Mouse (Mus musculus) left cerebral cortex, postnatal 36 days (tissue): Measurements from ENCODE around the gene Fhl2. TPM values are rescaled to one million over a fixed set of nuclear protein-coding genes. Genes with fewer than 3 reads are reported as not detected.
A peak's percentile ranks its signal among the peaks of the same experiment; 100 is the strongest.
"Not testable (repeated sequence)": the region's sequence is repeated elsewhere in the genome, so short reads cannot be mapped to it uniquely, and the experiment has no call there.

Source experiments
- DNase-seq, 2 experiments: peaks; one replicate each; pipeline ENCODE4 v3.0.0; 2021 to 2022; ENCODE audit warnings: low spot score in 2 of 2, mixed read lengths in 1 of 2
- intact Hi-C: fragments of 180-260 bp; cut with DNase I; formaldehyde crosslinking; loops from one replicate; pipeline ENCODE4 v1.15.1; 2025
- total RNA-seq, 2 experiments: library from RNA; stranded (reverse); gene quantifications; 2 replicates each; pipeline ENCODE4 v1.2.3; 2021

Gene Fhl2
- total RNA-seq, 2 experiments from 2014 or later: 56.1 to 63.6 TPM

- intact Hi-C loops: loop anchor here (2.0 kb wide), 1 partner anchor 21 kb away; no protein-coding TSS in a partner anchor
- DNase-seq: peak in 1 of 2 experiments; percentile 22
These were observed 2.6 kb upstream of the Fhl2 start for GRCm38 (mm10) chr1:43199210-43199866.

DNA sequence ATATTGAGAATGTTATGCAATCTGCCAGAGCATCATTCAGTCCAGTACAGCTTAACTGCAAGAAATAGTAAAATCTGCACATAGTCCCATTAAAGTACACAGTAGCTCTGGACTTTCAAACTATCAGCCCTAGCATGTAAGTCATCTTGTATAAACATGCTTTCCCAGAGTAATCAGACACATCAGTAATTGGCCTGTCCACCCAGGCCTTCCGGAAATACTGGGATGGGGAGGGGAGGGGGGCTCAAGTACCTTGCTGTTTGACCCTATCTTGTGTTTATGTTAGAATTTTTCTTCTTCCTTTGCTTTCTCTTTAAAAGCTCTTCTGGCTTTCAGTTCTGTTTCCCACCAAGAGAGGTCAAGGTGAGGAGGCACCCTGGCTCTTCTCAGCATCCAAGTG is 725 bp downstream of the Fhl2 start:
- DNase-seq: no peak
- intact Hi-C loops: no loop called here

DNA sequence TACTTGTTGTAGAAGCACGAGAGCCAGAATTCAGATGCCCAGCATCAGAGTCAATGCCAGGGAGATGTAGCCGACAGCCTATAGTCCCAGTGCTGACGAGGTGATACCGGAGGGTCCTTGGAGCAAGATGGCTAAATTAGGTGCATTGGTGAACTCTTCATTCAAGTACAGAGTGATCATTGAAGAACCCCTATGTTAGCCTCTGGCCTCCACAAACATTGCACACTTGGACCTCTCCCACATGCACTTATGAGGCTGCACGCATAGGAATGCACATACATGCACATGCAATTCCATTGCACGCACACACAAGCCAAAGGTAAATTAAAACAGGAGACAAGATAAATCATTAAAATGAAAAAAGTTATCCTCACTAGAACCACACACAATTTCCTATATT is 3.4 kb downstream of the Fhl2 start:
- no peak for DNase-seq
- intact Hi-C loops: no loop called here

- intact Hi-C loops: no loop called here
- DNase-seq: no peak
These were observed 4.3 kb downstream of the Fhl2 start for GRCm38 (mm10) chr1:43192471-43192870.

DNA sequence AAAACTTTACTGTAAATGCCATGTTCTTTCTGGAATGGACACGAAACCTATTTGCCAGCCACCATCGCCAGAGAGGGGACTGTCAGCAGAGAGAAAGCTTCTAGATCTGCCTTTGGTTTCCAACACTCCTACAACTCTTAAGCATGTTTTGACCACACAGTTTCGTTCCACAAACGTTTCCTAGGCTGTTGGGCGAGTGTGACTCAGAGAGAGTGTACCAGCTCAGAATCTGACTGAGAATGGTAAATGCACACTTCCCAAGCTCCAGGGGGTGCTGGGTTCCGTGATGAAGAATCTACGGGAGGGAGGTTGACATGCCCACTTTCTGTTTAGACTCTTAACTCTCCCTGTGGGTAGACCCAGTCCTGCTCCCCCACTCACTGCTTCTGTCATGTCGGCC is 5.7 kb downstream of the Fhl2 start:
- no peak for DNase-seq
- intact Hi-C loops: no loop called here

GRCm38 (mm10) chr1:43188893-43189292 is 7.9 kb downstream of the Fhl2 start:
- intact Hi-C loops, DNase-seq: not testable (repeated sequence)

- DNase-seq: no peak
- intact Hi-C loops: no loop called here
These were observed 10.4 kb downstream of the Fhl2 start for GRCm38 (mm10) chr1:43186334-43186733.

GRCm38 (mm10) chr1:43180912-43181311 is 15.9 kb downstream of the Fhl2 start:
- intact Hi-C loops: no loop called here
- DNase-seq: no peak

DNA sequence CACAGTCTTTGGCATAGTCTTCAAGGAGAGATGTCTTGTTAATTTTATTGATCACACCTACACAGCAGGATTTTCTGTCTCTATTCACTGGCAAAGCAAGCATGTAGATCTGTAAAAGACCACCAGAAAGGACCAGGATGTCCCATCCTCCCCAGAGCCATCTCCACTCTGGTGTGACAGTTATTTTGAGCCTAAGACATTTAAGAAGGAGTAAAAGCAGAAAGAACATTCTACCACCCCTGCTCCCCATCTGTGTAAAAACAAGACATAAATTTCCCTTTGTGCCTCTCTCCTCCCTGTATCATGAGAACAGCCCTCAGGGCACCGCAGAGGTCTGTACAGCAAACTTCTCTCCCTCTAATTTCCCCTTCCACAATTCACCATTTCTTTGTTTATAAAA is 18.0 kb downstream of the Fhl2 start:
- intact Hi-C loops: loop anchor here (2.0 to 5.0 kb wide), 3 partner anchors 16 to 39 kb away; no protein-coding TSS in a partner anchor
- peak in 1 of 2 experiments; percentile 41 for DNase-seq

DNA sequence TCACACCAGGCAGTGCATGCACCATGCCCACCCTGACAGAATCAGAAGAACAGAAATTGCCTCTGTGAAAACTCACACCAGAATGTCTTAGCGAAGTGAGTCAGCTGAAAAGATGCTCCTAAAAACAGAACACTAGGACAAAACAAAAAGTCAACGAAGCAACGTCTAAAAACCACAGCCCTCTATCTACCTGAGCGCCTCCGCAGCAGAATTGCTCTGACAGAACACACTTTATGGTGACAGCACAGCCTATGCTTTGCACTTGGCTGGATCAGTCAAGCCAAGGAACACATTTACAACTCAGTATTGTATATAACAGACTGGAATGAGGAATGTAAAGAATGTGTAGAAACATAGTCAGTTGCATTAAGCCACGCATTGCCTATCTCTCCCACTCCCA is 18.4 kb downstream of the Fhl2 start:
- intact Hi-C loops: loop anchor here (2.0 to 5.0 kb wide), 3 partner anchors 16 to 39 kb away; no protein-coding TSS in a partner anchor
- peak; percentile 53 to 59 for DNase-seq

GRCm38 (mm10) chr1:43173283-43174226 is 23.2 kb downstream of the Fhl2 start:
- DNase-seq: no peak
- intact Hi-C loops: no loop called here

DNA sequence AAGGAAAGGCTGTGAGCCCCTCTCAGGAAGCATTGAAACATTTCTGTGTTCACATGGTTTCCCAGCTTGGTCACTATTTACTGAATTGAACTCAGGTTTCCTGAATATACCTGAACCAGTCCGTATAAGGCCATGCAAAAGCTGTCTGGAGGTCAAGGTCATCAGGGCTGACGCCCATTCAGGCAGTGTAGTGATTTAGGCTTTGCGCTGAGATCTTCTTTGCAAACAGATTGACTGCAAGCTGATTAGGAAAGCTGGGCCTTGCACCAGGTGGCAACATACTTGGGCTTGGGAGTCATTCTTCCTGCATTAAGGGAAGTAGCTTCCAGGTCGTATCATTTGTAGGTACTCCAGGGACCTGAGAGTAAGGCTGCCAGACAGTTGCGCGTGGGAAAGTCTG is 25.0 kb downstream of the Fhl2 start:
- intact Hi-C loops: no loop called here
- DNase-seq: no peak

GRCm38 (mm10) chr1:43171093-43171492 is 25.7 kb downstream of the Fhl2 start:
- intact Hi-C loops: no loop called here
- no peak for DNase-seq

DNA sequence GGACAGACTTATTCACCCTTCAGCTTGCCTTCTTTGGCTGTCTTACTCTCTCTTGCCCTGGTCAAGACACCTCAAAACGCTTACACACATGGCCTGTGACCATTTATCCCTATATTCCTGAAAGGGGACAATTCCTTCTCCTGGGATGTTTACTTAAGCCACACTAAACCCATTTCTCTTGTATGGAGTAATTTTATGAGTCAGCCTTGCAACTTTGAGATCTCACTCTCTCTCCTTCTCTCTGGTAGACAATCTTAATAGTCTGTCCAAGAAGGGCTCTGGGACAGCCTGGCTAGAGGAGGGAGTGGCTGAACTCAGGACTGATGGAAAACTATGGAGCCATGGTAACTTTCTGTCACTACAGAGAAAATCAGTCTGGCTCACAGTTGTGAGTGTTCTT is 27.1 kb downstream of the Fhl2 start:
- intact Hi-C loops: no loop called here

GRCm38 (mm10) chr1:43169227-43169626 is 27.6 kb downstream of the Fhl2 start:
- intact Hi-C loops: no loop called here
- no peak for DNase-seq

More for the DNA sequence above, 27.1 kb downstream of the Fhl2 start:
- no peak for DNase-seq

- peak in 1 of 2 experiments; percentile 42 for DNase-seq
These were observed 28.2 kb downstream of the Fhl2 start for GRCm38 (mm10) chr1:43168618-43169017.

GRCm38 (mm10) chr1:43168026-43168425 is 28.8 kb downstream of the Fhl2 start:
- intact Hi-C loops: no loop called here
- DNase-seq: no peak

More at GRCm38 (mm10) chr1:43168618-43169017, 28.2 kb downstream of the Fhl2 start:
- intact Hi-C loops: no loop called here

- intact Hi-C loops: no loop called here
- no peak for DNase-seq
These were observed 32.2 kb downstream of the Fhl2 start for GRCm38 (mm10) chr1:43164582-43164981.

GRCm38 (mm10) chr1:43163467-43164418 is 33.0 kb downstream of the Fhl2 start:
- intact Hi-C loops: loop anchor here (2.0 kb wide), 1 partner anchor 15 kb away; no protein-coding TSS in a partner anchor
- DNase-seq: peak; percentile 77 to 84
